ENCODE assay signal across 8 mouse cellular contexts in the genomic region with DNA sequence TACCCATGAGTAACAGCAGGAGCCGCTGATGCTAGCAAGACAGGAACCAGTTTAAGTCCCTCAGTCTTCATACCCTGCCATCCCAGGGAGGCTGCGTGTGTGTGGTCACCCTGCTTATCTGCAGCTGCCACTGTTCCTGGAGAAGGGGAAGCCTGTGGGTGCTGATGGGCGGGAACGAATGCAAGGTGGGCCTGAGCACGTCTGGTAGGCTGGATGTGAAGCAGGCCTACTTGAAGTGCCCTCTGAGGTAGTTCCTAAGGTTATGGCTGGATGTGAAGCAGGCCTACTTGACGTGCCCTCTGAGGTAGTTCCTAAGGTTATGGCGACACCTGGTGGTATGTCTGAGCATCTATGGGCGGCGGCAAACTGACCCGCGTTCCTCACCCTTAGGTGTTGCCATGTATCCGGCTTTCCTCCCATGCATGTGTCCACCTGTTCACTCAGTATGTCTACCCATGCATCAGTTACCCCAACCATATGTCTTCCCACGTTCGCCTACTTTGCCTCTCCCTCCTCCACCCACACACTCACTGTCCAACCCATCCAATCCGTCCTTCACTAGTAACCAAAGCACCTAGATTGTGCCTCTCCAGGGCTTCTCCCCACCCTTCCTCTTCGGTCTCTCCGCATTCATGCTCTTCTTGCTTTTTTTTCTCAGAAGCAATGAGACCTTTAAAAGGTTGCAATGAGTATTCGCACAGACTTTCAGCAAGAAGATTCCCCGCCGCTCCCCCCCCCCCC. TPM values are rescaled to one million over a fixed set of nuclear protein-coding genes. Genes with fewer than 3 reads are reported as not detected.
DNase-seq lines count a peak whose midpoint lies in the region; ATAC-seq and TF ChIP-seq lines count a peak whose summit lies in the region.

No protein-coding gene starts in this region.

- H3K4me1 ChIP-seq in cerebellum, adult 2 months (ENCODE audit: control insufficient read depth, insufficient read depth, low read length), result peaks cover 19% of the 10 kb centered on the region
- H3K4me1 ChIP-seq in forebrain, postnatal 0 days (ENCODE audit: insufficient read depth), result no peaks in the 10 kb centered on the region
- no peaks in the 10 kb centered on the region for H3K4me1 ChIP-seq in lung, embryonic 15.5 days
- H3K4me1 ChIP-seq in thymus, adult 2 months (replicated peaks; ENCODE audit: control insufficient read depth, insufficient read depth, low read length), result no peaks in the 10 kb centered on the region

- H3K4me3 ChIP-seq in cerebellum, adult 2 months (replicated peaks; ENCODE audit: insufficient read depth, low read depth, low read length), result peak overlapping the region; percentile 35
- no peak overlapping the region for H3K4me3 ChIP-seq in forebrain, postnatal 0 days (ENCODE audit: low read depth, low read length)
- H3K4me3 ChIP-seq in lung, embryonic 15.5 days, result no peak overlapping the region
- H3K4me3 ChIP-seq in thymus, adult 2 months (ENCODE audit: control insufficient read depth, insufficient read depth, low read length), result no peak overlapping the region

- no peaks in the 10 kb centered on the region for H3K36me3 ChIP-seq in forebrain, postnatal 0 days (ENCODE audit: insufficient read depth)
- no peaks in the 10 kb centered on the region for H3K36me3 ChIP-seq in lung, embryonic 15.5 days
- H3K36me3 ChIP-seq in thymus, adult 2 months (ENCODE audit: control insufficient read depth, insufficient read depth, low read length), result no peaks in the 10 kb centered on the region

- H3K27ac ChIP-seq in cerebellum, adult 2 months (ENCODE audit: insufficient read depth, low read length), result 0 out of 2 replicates have a peak overlapping the region, but pooled peaks have one; percentile 50
- H3K27ac ChIP-seq in forebrain, postnatal 0 days (ENCODE audit: low read depth, low read length), result no peak overlapping the region
- H3K27ac ChIP-seq in lung, embryonic 15.5 days, result no peak overlapping the region
- no peak overlapping the region for H3K27ac ChIP-seq in thymus, adult 2 months (ENCODE audit: control insufficient read depth, insufficient read depth, low read length)

- no peak for TF ChIP-seq POLR2A in cerebellum, adult 2 months (IDR thresholded peaks at IDR 0.05; ENCODE audit: borderline replicate concordance, insufficient read depth, low read length)
- no peak for TF ChIP-seq POLR2A in thymus, adult 2 months (IDR thresholded peaks at IDR 0.05; ENCODE audit: control insufficient read depth, extremely low read depth, insufficient read depth, low read length, poor library complexity)

- no peak overlapping the region for H3K9ac ChIP-seq in forebrain, postnatal 0 days
- H3K9ac ChIP-seq in lung, embryonic 15.5 days, result no peak overlapping the region

- peak; percentile 98 for TF ChIP-seq CTCF in cerebellum, adult 2 months (IDR thresholded peaks at IDR 0.05; ENCODE audit: borderline replicate concordance, insufficient read depth, low read depth, low read length)
- TF ChIP-seq CTCF in forebrain, postnatal 0 days (IDR thresholded peaks at IDR 0.05; ENCODE audit: low read depth), result peak; percentile 98
- TF ChIP-seq CTCF in thymus, adult 2 months (IDR thresholded peaks at IDR 0.05; ENCODE audit: borderline replicate concordance, control insufficient read depth, extremely low read depth, insufficient read depth, low read length, poor library complexity), result peak; percentile 84; the same call in 1 of the 2 replicates

- peak overlapping the region; percentile 39 for H3K4me2 ChIP-seq in forebrain, postnatal 0 days (ENCODE audit: low read depth)
- H3K4me2 ChIP-seq in lung, embryonic 15.5 days, result no peak overlapping the region

- H3K9me3 ChIP-seq in forebrain, postnatal 0 days (ENCODE audit: low read length), result no peaks in the 10 kb centered on the region
- H3K9me3 ChIP-seq in lung, embryonic 15.5 days, result no peaks in the 10 kb centered on the region

- DNase-seq in MEL-GATA-1-ER (ENCODE audit: extremely low read depth, low read depth), result peak; percentile 78
- DNase-seq in cerebellum, adult 2 months, result peak; percentile 87 to 92
- DNase-seq in forebrain, postnatal 0 days, result peak; percentile 86
- DNase-seq in layer of hippocampus, adult 8-10 months (ENCODE audit: low spot score in 2 of 2), result peak; percentile 51 to 80
- peak; percentile 12 for DNase-seq in ovary, adult 18-20 months (ENCODE audit: low spot score)
- peak; percentile 77 for DNase-seq in thymus, adult 2 months

- no peaks in the 10 kb centered on the region for H3K27me3 ChIP-seq in cerebellum, adult 2 months (ENCODE audit: control insufficient read depth, insufficient read depth, low read length)
- H3K27me3 ChIP-seq in forebrain, postnatal 0 days (ENCODE audit: insufficient read depth, low read length), result no peaks in the 10 kb centered on the region
- peaks cover 9% of the 10 kb centered on the region; the same call in 1 of the 2 replicates for H3K27me3 ChIP-seq in lung, embryonic 15.5 days
- H3K27me3 ChIP-seq in thymus, adult 2 months (ENCODE audit: control insufficient read depth, insufficient read depth, low read length), result no peaks in the 10 kb centered on the region

- ATAC-seq in forebrain, postnatal 0 days, result peak; percentile 87
- peak; percentile 84 to 93 for ATAC-seq in hematopoietic stem cell, adult 5-6 weeks (replicated peaks in 1 of 2; ENCODE audit: insufficient read depth in 1 of 2, low FRiP score in 2 of 2, low TSS enrichment in 1 of 2, low read depth in 1 of 2, poor library complexity in 2 of 2, severe bottlenecking in 2 of 2)
- peak; percentile 54 for ATAC-seq in lung, embryonic 15.5 days (ENCODE audit: borderline replicate concordance, extremely low read depth, low FRiP score, low TSS enrichment)

- 15% methylated on average over 20 of the region's 20 CpGs for WGBS in cerebellum, adult 2 months
- 27% methylated on average over 20 of the region's 20 CpGs for WGBS in forebrain, postnatal 0 days
- 18% methylated on average over 20 of the region's 20 CpGs for WGBS in lung, embryonic 15.5 days
- 21% methylated on average over 20 of the region's 20 CpGs for WGBS in thymus, adult 2 months

RNA-seq across cellular contexts. Expression of gene Cacna1a, which starts 30.4 kb away (rescaled TPM):
- 220 and 260 TPM in 2 replicates for polyA plus RNA-seq in cerebellum, adult 2 months (2012; rRNA removed)
- total RNA-seq in forebrain, postnatal 0 days (2014; rRNA removed), result 29.2 and 31.1 TPM in 2 replicates
- 5.3 and 8.6 TPM in 2 replicates for polyA plus RNA-seq in forebrain, postnatal 0 days (2015; fragmentation: Nextera tagmentation; extraction: Ambion mirVana)
- total RNA-seq in hematopoietic stem cell, adult 5-6 weeks (2017), result 9.8 and 13.2 TPM in 2 replicates
- total RNA-seq in layer of hippocampus, adult 8-10 months (2022), result 100 to 1,000 TPM; 181 to 224 (median 200) TPM
- polyA plus RNA-seq in lung, embryonic 15.5 days (2015; fragmentation: Nextera tagmentation; extraction: Ambion mirVana), result 2.1 and 2.4 TPM in 2 replicates
- 10.5 and 26.3 TPM in 2 replicates for polyA plus RNA-seq in thymus, adult 2 months (2012; rRNA removed)

Comparison
In these comparisons a context has a peak if more than half of its experiments do, and no peak if none do; other contexts are left out.
1. DNase-seq: peak in every context shown above with its lines; median percentile 90 in cerebellum, adult 2 months; 86 in forebrain, postnatal 0 days; 78 in MEL-GATA-1-ER; 77 in thymus, adult 2 months; 66 in layer of hippocampus, adult 8-10 months; 12 in ovary, adult 18-20 months.